Mouse (Mus musculus) hindbrain, embryonic 13.5 days (tissue): Measurements from ENCODE around the gene Kndc1. TPM values are rescaled to one million over a fixed set of nuclear protein-coding genes. Genes with fewer than 3 reads are reported as not detected.

Experiments used
- ATAC-seq: fragments of 200-750 bp; cut with Nextera tagmentation; 2 replicates; pipeline ENCODE4 v1.8.0; 2017; ENCODE audit warnings: moderate TSS enrichment; ENCODE audit not compliant: low FRiP score
- H3K27ac ChIP-seq: fragments of 300-500 bp; sonication (generic); 2 replicates; pipeline ENCODE4 v1.5.1; 2015; ENCODE audit warnings: inconsistent platforms, mild to moderate bottlenecking, moderate library complexity
- H3K27me3 ChIP-seq: fragments of 300-500 bp; sonication (generic); 2 replicates; pipeline ENCODE4 v1.6.1; 2015; ENCODE audit warnings: mild to moderate bottlenecking, inconsistent platforms
- H3K36me3 ChIP-seq: fragments of 300-500 bp; sonication (generic); 2 replicates; pipeline ENCODE4 v1.6.1; 2015; ENCODE audit warnings: mild to moderate bottlenecking, inconsistent platforms
- H3K4me1 ChIP-seq: fragments of 300-500 bp; sonication (generic); replicated peaks from 2 replicates; pipeline ENCODE4 v1.6.1; 2015; ENCODE audit warnings: inconsistent platforms
- H3K4me2 ChIP-seq: fragments of 300-500 bp; sonication (generic); 2 replicates; pipeline ENCODE4 v1.6.1; 2015; ENCODE audit warnings: inconsistent platforms, mild to moderate bottlenecking, moderate library complexity
- H3K4me3 ChIP-seq: fragments of 300-500 bp; sonication (generic); 2 replicates; pipeline ENCODE4 v1.5.1; 2015; ENCODE audit warnings: mild to moderate bottlenecking, inconsistent platforms
- H3K9ac ChIP-seq: fragments of 300-500 bp; sonication (generic); 2 replicates; pipeline ENCODE4 v1.6.1; 2015; ENCODE audit warnings: mild to moderate bottlenecking, inconsistent platforms
- H3K9me3 ChIP-seq: fragments of 300-500 bp; sonication (generic); 2 replicates; pipeline ENCODE4 v1.6.1; 2016; ENCODE audit warnings: inconsistent platforms
- WGBS: fragments of 180-500 bp; shearing (Covaris S2); methylation state at CpG from one replicate; pipeline ENCODE4 v1.1.7; 2015; 5-methylcytosine and 5-hydroxymethylcytosine counted together
- polyA plus RNA-seq: library from polyadenylated mRNA; unstranded; fragments of >200 nt; fragmentation: Nextera tagmentation; extraction: Ambion mirVana; gene quantifications from 2 replicates; pipeline ENCODE4 v1.2.1, GENCODE M21; 2015

Kndc1 gene
- polyA plus RNA-seq, 1 experiment from 2014 or later, result 8.3 TPM

DNA sequence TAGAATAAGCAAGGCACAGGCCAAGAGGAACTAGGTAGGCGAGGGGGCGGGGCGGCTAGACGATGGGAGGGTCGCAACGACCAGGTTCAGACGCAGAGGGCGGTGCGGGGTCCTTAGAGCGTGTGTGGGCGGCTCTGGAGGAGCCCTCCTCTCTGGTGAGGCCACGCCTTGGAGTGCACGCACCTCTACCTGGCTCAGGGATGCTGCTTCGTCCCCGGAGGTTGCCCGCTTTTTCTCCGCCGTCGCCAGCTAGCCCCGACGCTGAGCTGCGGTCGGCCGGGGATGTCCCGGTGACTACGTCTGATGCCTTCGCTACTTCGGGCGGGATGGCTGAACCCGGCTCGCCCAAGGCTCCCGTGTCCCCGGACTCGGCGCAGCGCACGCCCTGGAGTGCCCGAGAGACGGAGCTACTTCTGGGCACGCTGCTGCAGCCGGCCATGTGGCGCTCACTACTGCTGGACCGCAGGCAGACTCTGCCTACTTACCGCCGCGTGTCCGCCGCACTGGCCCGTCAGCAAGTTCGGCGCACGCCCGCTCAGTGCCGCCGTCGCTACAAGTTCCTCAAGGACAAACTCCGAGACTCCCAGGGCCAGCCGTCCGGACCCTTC is 49.3 kb downstream of the Kndc1 start, which contains the start of gene Utf1:
TSS of gene Utf1 (plus strand) at position 116 of the 608 bp plus-strand sequence.
- Histone ChIP-seq H3K9ac (peak within 1 kb of the TSS; percentile 58), H3K27ac (no peak within 1 kb of the TSS), H3K36me3 (no peaks in the 10 kb centered on the region), H3K4me3 (peak within 1 kb of the TSS; percentile 35), H3K9me3 (no peaks in the 10 kb centered on the region), H3K4me1 (peaks cover 14% of the 10 kb centered on the region), H3K4me2 (peak within 1 kb of the TSS; percentile 54), H3K27me3 (peaks cover 93% of the 10 kb centered on the region)
- WGBS, result 1% methylated on average over 59 of the region's 59 CpGs
- no peak; the same call in 1 of the 2 replicates for ATAC-seq

DNA sequence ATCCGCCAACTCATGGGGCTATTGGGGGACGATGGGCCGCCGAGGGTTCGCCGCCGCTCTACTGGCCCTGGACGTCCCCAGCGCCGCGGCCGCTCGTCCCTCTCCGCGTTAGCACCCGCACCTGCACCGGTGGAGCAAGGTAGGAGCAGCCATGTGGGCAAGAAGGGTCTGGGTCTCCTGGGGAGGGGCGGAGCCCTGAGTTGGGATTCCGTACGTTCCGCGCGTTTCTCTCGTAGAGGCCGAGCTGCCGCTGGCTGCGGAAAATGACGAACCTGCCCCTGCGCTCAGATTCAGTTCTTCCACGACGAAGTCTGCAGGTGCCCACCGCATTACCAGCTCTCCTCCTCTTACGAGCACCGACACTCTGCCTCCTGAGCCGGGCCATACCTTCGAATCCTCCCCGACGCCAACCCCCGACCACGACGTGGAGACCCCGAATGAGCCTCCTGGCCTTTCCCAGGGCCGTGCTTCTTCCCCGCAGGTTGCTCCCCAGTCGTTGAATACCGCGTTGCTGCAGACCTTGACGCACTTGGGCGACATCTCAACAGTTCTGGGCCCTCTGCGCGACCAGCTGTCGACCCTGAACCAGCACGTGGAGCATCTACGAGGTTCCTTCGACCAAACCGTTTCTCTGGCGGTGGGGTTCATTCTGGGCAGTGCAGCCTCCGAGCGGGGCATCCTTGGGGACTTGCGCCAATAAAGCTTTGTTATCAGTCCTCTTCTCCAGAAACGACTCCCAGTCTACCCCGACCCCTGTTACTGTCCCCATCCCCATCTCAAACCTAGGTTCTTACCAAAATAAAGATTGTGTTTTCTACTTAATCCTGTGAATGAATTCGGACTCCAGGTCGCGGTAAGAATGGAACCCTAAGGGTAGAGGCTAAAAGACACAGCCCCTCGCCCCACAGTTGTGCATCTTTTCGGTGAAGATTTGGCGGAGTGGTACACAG is 50.1 kb downstream of the Kndc1 start:
- Histone ChIP-seq H3K9ac (peak overlapping the region; percentile 58), H3K36me3 (no peaks in the 10 kb centered on the region), H3K4me1 (peaks cover 15% of the 10 kb centered on the region), H3K4me3 (peak overlapping the region; percentile 35), H3K27ac (no peak overlapping the region), H3K9me3 (no peaks in the 10 kb centered on the region), H3K27me3 (peaks cover 95% of the 10 kb centered on the region), H3K4me2 (peak overlapping the region; percentile 54)
- ATAC-seq, result no peak
- WGBS, result 3% methylated on average over 67 of the region's 68 CpGs

DNA sequence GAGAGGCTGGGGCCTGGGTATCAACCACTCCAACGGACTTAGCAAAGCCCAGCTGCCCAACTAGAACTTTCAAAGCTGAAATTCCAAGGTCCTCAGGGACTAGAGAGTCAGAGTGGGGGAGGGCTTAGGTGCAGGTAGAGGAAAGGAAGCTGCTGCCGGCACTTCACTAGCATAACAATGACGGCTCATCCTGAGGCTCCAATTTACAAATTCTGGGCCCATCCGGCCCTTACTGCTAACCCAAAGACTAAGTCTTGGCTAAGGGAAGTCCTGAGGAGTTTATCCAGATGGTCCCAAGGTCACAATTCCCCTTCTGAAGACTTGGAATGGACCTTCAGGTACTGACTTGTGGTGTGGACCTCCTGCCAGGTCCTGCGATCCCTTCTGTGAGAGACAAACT is 51.0 kb downstream of the Kndc1 start:
- no peak overlapping the region for H3K4me3 ChIP-seq
- H3K4me1 ChIP-seq, result peaks cover 24% of the 10 kb centered on the region
- no peaks in the 10 kb centered on the region for H3K36me3 ChIP-seq
- no peak overlapping the region for H3K27ac ChIP-seq
- 10% methylated on average over 5 of the region's 5 CpGs for WGBS
- no peaks in the 10 kb centered on the region for H3K9me3 ChIP-seq
- ATAC-seq, result no peak
- no peak overlapping the region for H3K4me2 ChIP-seq
- no peak overlapping the region for H3K9ac ChIP-seq
- H3K27me3 ChIP-seq, result peaks cover 97% of the 10 kb centered on the region

DNA sequence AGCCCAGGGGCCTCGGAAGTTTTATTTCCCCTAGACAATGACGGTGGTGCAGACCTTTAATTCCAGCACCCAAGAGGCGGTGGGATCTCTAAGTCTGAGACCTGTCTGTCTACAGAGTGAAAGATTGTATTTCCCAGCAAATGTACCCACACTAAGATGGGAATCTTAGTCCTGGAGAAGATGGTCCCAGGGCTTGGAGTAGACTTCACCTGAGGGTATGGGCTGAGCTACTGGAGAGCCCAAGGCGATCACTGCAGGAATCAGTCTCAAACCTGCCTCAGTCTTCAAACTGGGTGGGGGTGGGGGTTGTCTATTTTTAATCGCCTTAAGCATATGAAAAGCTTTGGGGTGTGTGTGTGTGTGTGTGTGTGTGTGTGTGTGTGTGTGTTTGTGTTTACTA is 51.5 kb downstream of the Kndc1 start:
- Histone ChIP-seq H3K27ac (no peak overlapping the region), H3K4me1 (peaks cover 29% of the 10 kb centered on the region), H3K9ac (no peak overlapping the region), H3K4me2 (no peak overlapping the region), H3K27me3 (peaks cover 99% of the 10 kb centered on the region), H3K4me3 (no peak overlapping the region), H3K36me3 (no peaks in the 10 kb centered on the region), H3K9me3 (no peaks in the 10 kb centered on the region)
- 25% methylated on average over 5 of the region's 5 CpGs for WGBS
- no peak for ATAC-seq

DNA sequence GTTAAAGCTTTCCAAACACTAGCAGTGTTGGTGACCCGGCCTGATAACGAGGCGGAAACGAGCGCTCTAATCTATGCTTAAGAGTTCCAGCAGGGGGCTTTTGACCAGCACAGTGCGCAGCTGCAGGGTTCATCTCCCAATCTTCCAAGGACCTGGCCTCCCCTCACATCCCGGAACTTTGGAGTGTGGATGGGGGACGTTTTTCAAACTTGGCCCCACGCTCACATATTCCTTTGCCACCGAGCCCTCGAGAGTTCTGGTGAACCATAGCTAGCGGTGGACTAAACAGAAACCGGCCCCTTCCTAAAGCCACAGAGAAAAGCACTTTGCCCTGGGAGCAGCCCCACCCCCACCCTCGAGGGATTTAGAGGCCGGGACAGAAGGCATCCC is 55.4 kb downstream of the Kndc1 start:
- Histone ChIP-seq H3K36me3 (no peaks in the 10 kb centered on the region), H3K4me2 (peak overlapping the region; percentile 70), H3K9me3 (no peaks in the 10 kb centered on the region), H3K9ac (peak overlapping the region; percentile 60; the same call in 1 of the 2 replicates), H3K27ac (no peak overlapping the region), H3K4me3 (peak overlapping the region; percentile 42), H3K4me1 (peaks cover 17% of the 10 kb centered on the region), H3K27me3 (peaks cover 81% of the 10 kb centered on the region)
- 2% methylated on average over 15 of the region's 15 CpGs for WGBS
- peak; percentile 75 for ATAC-seq

DNA sequence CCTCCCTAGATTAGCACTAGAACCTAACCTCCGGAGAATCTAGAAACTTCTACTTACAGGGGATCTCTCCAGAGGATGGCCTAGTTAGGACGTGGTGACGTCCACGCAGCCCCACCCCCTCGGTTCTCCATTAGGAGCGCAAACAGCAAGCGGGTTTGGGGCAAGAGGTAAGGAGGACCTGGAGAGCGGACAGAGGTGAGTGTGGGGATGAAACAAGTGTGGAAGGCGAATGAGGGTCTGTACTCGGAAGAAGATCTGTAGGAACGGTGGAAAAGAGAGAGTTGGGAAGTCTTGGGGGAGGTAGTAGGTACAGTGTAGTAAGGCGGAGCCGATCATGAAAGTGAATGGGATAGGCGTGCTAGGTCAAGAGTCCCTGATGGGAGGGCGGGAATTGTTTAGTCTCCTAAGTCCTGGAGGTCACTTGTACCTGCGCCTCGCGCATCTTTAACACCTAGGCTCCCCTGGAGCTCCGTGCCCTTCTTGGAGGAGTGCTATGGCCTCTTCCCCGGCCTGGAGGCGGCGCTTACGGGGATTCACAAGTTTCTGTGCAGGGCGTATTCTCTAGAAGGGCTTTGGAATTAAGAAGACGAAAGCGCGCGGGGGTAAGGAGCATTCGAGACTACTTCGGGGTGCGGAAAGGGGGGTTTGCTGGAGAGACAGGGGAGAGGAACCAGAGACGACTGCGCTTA is 55.9 kb downstream of the Kndc1 start:
- WGBS, result under 1% methylated on average over 33 of the region's 33 CpGs
- Histone ChIP-seq H3K27ac (no peak overlapping the region), H3K27me3 (peaks cover 76% of the 10 kb centered on the region), H3K9me3 (no peaks in the 10 kb centered on the region), H3K4me2 (peak overlapping the region; percentile 70), H3K9ac (peak overlapping the region; percentile 60), H3K4me1 (peaks cover 17% of the 10 kb centered on the region), H3K4me3 (peak overlapping the region; percentile 42), H3K36me3 (no peaks in the 10 kb centered on the region)
- peak; percentile 72 for ATAC-seq

DNA sequence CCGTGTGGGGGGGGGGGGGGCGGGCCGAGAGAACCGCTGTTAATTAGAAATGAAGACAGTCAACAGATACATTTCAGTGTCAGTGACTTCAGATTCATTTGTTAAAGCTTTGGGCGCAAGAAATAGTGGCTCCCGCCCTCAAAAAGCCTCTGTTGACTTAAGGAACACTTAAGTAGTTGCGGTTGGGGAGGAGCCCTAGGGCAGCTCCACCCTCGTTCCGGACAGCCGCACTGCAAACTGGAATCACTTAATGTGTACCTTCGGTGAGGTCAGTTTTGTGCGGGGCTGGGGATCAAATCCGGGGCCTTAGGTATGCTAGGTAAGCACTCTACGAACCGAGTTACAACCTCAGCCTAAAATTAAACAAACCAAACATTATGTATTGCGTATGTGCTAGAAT is 56.6 kb downstream of the Kndc1 start:
- H3K4me3 ChIP-seq, result peak overlapping the region; percentile 42
- peak overlapping the region; percentile 70 for H3K4me2 ChIP-seq
- ATAC-seq, result no peak
- WGBS, result 10% methylated on average over 15 of the region's 16 CpGs
- H3K27me3 ChIP-seq, result peaks cover 72% of the 10 kb centered on the region
- H3K9me3 ChIP-seq, result no peaks in the 10 kb centered on the region
- no peak overlapping the region for H3K27ac ChIP-seq
- H3K9ac ChIP-seq, result no peak overlapping the region
- no peaks in the 10 kb centered on the region for H3K36me3 ChIP-seq
- H3K4me1 ChIP-seq, result peaks cover 17% of the 10 kb centered on the region

DNA sequence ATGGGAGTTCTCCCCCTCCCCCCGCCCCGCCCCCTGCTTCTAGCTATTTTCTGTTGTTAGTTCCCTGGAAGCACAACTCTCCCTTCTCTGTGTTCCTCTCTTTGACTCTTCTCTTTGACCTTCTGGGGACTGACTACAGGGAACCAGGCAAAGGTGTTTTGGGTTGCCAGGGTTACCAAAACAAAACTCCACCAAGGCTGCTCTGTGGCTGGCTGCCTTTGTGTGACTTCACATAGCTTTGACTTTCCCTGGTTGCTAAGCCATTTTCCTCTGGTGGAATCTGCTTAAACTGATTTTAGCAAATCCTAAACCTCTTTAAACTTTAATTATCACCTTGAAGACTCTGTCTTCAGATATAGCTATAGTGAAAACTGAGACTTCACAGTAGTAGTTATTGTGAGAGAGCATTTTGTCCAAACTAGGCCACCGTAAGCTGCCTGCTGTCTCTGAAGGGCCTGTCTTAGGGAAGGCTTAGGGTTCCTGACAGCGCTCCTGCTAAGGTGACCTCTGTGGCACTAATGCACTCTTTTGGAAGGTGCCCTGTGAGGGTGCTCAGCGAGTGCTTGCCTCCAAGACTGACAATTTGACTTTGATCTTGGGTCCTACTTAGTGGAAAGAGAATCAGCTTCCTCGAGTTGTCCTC is 57.6 kb downstream of the Kndc1 start:
- no peaks in the 10 kb centered on the region for H3K36me3 ChIP-seq
- H3K4me1 ChIP-seq, result peaks cover 17% of the 10 kb centered on the region
- H3K4me2 ChIP-seq, result no peak overlapping the region
- H3K9ac ChIP-seq, result no peak overlapping the region
- no peak for ATAC-seq
- 51% methylated on average over 6 of the region's 6 CpGs for WGBS
- H3K9me3 ChIP-seq, result no peaks in the 10 kb centered on the region
- H3K4me3 ChIP-seq, result no peak overlapping the region
- no peak overlapping the region for H3K27ac ChIP-seq
- H3K27me3 ChIP-seq, result peaks cover 66% of the 10 kb centered on the region

DNA sequence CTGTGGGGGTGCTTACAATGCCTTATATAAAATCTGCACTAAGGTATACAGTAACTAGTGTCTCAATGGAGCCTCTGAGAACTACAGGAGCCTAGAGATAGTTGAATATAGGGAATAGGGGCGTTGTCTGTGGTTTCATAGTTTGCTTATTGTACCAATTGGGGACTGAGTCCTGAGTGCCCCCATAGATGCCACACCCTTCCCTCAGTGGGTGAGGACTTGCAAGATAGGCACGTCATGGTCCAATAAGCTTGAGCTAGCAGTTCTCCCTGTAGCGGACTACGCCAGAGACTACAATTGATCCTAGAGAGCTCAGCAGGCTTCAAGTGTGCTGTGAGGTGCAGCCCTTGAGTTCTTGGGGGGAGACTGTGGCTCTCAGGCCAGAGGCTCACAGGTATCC is 61.0 kb downstream of the Kndc1 start:
- Histone ChIP-seq H3K4me3 (no peak overlapping the region), H3K4me1 (peaks cover 13% of the 10 kb centered on the region), H3K27me3 (peaks cover 46% of the 10 kb centered on the region), H3K4me2 (no peak overlapping the region), H3K27ac (no peak overlapping the region), H3K9me3 (no peaks in the 10 kb centered on the region), H3K9ac (no peak overlapping the region), H3K36me3 (no peaks in the 10 kb centered on the region)
- WGBS, result 90% methylated on average over 4 of the region's 4 CpGs
- ATAC-seq, result no peak

DNA sequence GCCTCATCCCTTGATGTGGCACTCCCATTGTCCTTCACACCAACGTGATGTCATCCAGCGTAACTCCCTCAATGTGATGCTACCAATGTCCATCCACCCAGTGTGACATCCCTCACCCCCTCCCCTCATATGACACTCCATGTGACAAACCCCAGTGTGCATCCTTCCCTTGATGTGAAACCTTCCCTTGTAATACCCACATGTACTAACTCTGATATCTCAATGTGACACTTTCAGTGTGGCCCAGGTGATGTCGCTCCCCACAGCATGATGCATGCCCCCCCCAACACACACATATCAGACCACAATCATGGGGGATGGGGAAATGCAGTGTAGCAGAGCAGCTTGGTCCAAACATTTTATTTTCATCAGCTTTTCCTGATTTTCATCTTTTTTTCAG is 62.2 kb downstream of the Kndc1 start:
- 83% methylated on average over 3 of the region's 3 CpGs for WGBS
- Histone ChIP-seq H3K9me3 (no peaks in the 10 kb centered on the region), H3K4me1 (peaks cover 6% of the 10 kb centered on the region; the same call in 1 of the 2 replicates), H3K27ac (no peak overlapping the region), H3K9ac (no peak overlapping the region), H3K36me3 (no peaks in the 10 kb centered on the region), H3K4me3 (no peak overlapping the region), H3K4me2 (no peak overlapping the region), H3K27me3 (peaks cover 35% of the 10 kb centered on the region)
- ATAC-seq, result no peak

DNA sequence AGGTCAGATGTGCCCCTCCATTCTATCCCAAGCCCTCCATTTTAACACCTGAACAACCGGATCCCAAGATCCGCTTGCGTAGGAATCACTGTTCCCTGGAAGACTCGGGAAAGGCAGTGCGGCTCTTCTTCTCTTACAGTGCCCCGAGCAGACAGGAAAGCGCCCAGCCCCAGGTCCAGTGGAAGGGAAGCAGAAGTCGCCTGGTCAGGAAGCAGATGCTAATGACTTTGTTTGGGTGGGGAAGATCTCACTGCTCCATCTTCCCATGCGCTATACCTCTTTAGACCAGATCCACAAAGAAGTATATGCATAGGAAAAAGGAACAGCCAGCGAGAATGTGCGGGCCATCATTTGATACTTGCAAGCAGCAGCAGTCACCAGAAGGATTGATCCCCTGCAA is 62.9 kb downstream of the Kndc1 start:
- Histone ChIP-seq H3K27me3 (peaks cover 27% of the 10 kb centered on the region), H3K27ac (no peak overlapping the region), H3K36me3 (no peaks in the 10 kb centered on the region), H3K9ac (no peak overlapping the region), H3K4me3 (no peak overlapping the region), H3K9me3 (no peaks in the 10 kb centered on the region), H3K4me1 (peaks cover 6% of the 10 kb centered on the region; the same call in 1 of the 2 replicates), H3K4me2 (no peak overlapping the region)
- ATAC-seq, result no peak
- 65% methylated on average over 11 of the region's 11 CpGs for WGBS

DNA sequence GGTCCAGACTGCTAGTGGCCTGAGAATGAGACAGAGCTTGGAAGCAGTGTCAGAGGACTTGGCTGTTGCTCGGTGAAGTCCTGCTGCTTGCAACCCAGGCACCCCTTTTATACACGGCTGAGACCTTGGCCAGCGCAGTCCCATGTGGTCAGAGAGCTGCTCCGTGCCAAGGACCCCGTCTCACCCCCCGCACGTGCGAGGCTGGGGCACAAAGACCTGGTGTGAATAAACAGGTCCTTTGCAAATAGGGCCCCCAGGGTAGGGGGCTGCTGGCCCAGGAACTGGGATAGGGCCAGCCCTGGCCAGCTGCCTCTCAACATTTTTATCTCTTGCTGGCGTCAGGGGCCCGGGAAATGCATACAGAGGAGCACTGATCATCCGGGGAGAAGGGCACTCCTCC is 63.5 kb downstream of the Kndc1 start:
- ATAC-seq, result peak; percentile 57; the same call in 1 of the 2 replicates
- H3K9me3 ChIP-seq, result no peaks in the 10 kb centered on the region
- peaks cover 6% of the 10 kb centered on the region; the same call in 1 of the 2 replicates for H3K4me1 ChIP-seq
- WGBS, result 38% methylated on average over 11 of the region's 11 CpGs
- H3K4me3 ChIP-seq, result no peak overlapping the region
- no peak overlapping the region for H3K27ac ChIP-seq
- H3K36me3 ChIP-seq, result no peaks in the 10 kb centered on the region
- no peak overlapping the region for H3K4me2 ChIP-seq
- 0 out of 2 replicates have a peak overlapping the region, but pooled peaks have one; percentile 24 for H3K9ac ChIP-seq
- peaks cover 26% of the 10 kb centered on the region for H3K27me3 ChIP-seq
